Mouse (Mus musculus) bone marrow macrophage, adult 2 months (primary cell): ENCODE data around the gene Icosl. TPM values are rescaled to one million over a fixed set of nuclear protein-coding genes. Genes with fewer than 3 reads are reported as not detected.

Source experiments
- H3K27ac ChIP-seq: 2 replicates; pipeline ENCODE4 v1.5.1; 2012; ENCODE audit warnings: low read depth, low read length; ENCODE audit not compliant: insufficient read depth
- H3K4me1 ChIP-seq: 2 replicates; pipeline ENCODE4 v1.6.1; 2012; ENCODE audit warnings: low read length; ENCODE audit not compliant: control insufficient read depth, insufficient read depth
- H3K4me3 ChIP-seq: 2 replicates; pipeline ENCODE4 v1.5.1; 2012; ENCODE audit warnings: mild to moderate bottlenecking, low read length, moderate library complexity; ENCODE audit not compliant: insufficient read depth
- CTCF ChIP-seq: IDR thresholded peaks from 2 replicates; pipeline ENCODE4 v1.5.1; 2012; ENCODE audit warnings: low read depth, mild to moderate bottlenecking, low read length, moderate library complexity
- POLR2A ChIP-seq: IDR thresholded peaks from 2 replicates; pipeline ENCODE4 v1.6.1; 2012; ENCODE audit warnings: mild to moderate bottlenecking, low read depth, low read length, borderline replicate concordance
- polyA plus RNA-seq: library from polyadenylated mRNA; stranded (reverse); fragments of >200 nt; gene quantifications from 2 replicates; pipeline ENCODE4 v1.2.4, GENCODE M21; 2012; ENCODE audit not compliant: missing spikeins, insufficient read depth, insufficient read length

Gene Icosl
- polyA plus RNA-seq, 1 experiment, result 20.8 TPM

GRCm38 (mm10) chr10:78128647-78129046 lies 59.5 kb downstream of the Icosl start:
- TF ChIP-seq POLR2A (no peak), CTCF (no peak)
- Histone ChIP-seq H3K4me1 (peaks cover 12% of the 10 kb centered on the region), H3K27ac (no peak overlapping the region), H3K4me3 (no peak overlapping the region)

- TF ChIP-seq POLR2A (no peak), CTCF (no peak)
- peaks cover 19% of the 10 kb centered on the region for H3K4me1 ChIP-seq
- H3K27ac ChIP-seq, result no peak overlapping the region
Measured at GRCm38 (mm10) chr10:78129423-78129822, 60.3 kb downstream of the Icosl start.

DNA sequence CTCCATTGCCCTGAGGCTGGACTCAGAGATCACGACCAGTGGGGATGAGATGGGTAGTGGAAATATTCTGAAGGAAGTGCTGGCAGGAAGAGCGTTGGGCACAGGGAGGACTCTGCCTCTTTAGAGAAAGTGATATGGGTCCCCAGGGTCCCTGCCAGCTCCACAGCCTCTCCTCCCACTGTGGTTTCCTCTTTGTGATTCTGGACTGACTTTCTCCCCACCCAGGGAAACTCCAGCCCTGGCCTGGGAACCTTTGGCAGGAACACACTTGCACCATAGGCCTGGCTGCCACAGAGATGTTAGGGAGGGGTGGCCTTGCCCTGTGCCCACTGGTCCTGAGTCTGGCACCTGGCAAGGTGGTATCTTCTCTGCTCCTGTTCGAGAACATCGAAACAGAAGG lies 60.9 kb downstream of the Icosl start:
- TF ChIP-seq POLR2A (no peak), CTCF (no peak)
- Histone ChIP-seq H3K4me1 (peaks cover 23% of the 10 kb centered on the region), H3K4me3 (no peak overlapping the region), H3K27ac (no peak overlapping the region)

More at GRCm38 (mm10) chr10:78129423-78129822, 60.3 kb downstream of the Icosl start:
- no peak overlapping the region for H3K4me3 ChIP-seq

Other genes starting within 250 kb of the Icosl start
- not detected in 2 replicates for gene Krtap10-4, start 242.2 kb upstream of the Icosl start, polyA plus RNA-seq
- not detected in 2 replicates for gene Krtap10-10, start 233.4 kb upstream of the Icosl start, polyA plus RNA-seq
- gene Gm36176, start 222.5 kb upstream of the Icosl start, polyA plus RNA-seq, result not detected in 2 replicates
- not detected in 2 replicates for gene Gm10318, start 216.4 kb upstream of the Icosl start, polyA plus RNA-seq
- gene Gm3285, start 207.3 kb upstream of the Icosl start, polyA plus RNA-seq, result not detected in 2 replicates
- gene Lrrc3, start 166.8 kb upstream of the Icosl start, polyA plus RNA-seq, result 0.19 TPM in 1 of 2 replicates, not detected in the other
- 8.6 and 13.8 TPM in 2 replicates for gene Trpm2, start 98.7 kb upstream of the Icosl start, polyA plus RNA-seq
- 12.4 and 13.6 TPM in 2 replicates for gene 1810043G02Rik, start 90.8 kb upstream of the Icosl start, polyA plus RNA-seq
- gene Pfkl, start 59.2 kb upstream of the Icosl start, polyA plus RNA-seq, result 24.1 and 32.1 TPM in 2 replicates
- 1.5 and 2.2 TPM in 2 replicates for gene Dnmt3l, start 27.4 kb upstream of the Icosl start, polyA plus RNA-seq
- not detected in 2 replicates for gene Aire, start 25.7 kb upstream of the Icosl start, polyA plus RNA-seq
- gene D10Jhu81e, start 100.5 kb downstream of the Icosl start, polyA plus RNA-seq, result 31.2 and 33.4 TPM in 2 replicates
- 3.7 and 4.5 TPM in 2 replicates for gene Pwp2, start 115.8 kb downstream of the Icosl start, polyA plus RNA-seq
- 25.2 and 29.6 TPM in 2 replicates for gene Trappc10, start 175.3 kb downstream of the Icosl start, polyA plus RNA-seq